Mouse (Mus musculus): ENCODE data around the gene Alg12. TPM values are rescaled to one million over a fixed set of nuclear protein-coding genes. Genes with fewer than 3 reads are reported as not detected.

Alg12 gene
- polyA plus RNA-seq, 1 experiment = 6.8 TPM

DNA sequence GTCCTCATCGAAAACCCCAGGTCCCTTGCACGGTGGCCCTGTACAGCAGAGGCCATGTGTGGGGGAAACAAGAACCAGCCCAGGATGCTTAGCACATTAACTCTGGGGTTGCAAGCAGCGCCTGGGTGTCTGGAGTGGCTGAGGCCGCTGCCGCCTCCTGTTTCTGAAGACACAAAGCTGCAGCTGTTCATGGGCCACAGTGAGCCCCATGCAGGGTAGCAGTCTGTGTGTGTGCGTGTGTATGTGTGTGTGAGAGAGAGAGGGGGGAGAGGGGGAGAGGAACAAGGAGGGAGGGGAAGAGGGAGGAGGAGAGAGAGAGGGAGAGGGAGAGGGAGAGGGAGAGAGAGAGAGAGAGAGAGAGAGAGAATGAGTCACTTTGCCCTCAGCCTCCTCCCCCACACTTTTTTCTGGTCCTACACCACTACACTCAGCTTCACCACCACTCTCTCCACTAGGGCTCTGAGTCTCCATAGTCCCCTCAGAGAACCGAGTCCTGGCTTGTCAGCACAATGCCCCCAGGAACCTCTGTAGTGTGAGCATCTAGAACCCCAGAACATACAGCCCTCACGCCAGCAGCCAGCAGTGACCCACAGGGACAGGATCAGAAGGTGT lies 24.5 kb upstream of the Alg12 start:
- TF ChIP-seq GATA1 (IDR thresholded peaks at IDR 0.05; ENCODE audit: borderline replicate concordance, low read length) (no peak), FLI1 (IDR thresholded peaks at IDR 0.05; ENCODE audit: low read length) (no peak)
- Histone ChIP-seq H3K9me3 (peaks cover 13% of the 10 kb centered on the region), H3K27me3 (replicated peaks) (peaks cover 90% of the 10 kb centered on the region), H3K36me3 (replicated peaks; ENCODE audit: low read length) (no peaks in the 10 kb centered on the region), H3K4me1 (peaks cover 28% of the 10 kb centered on the region), H3K4me3 (replicated peaks) (no peak overlapping the region)

GRCm38 (mm10) chr15:88842300-88842673 lies 23.2 kb upstream of the Alg12 start:
- TF ChIP-seq GATA1 (IDR thresholded peaks at IDR 0.05; ENCODE audit: borderline replicate concordance, low read length) (no peak), FLI1 (IDR thresholded peaks at IDR 0.05; ENCODE audit: low read length) (no peak)
- H3K9me3 ChIP-seq = peaks cover 13% of the 10 kb centered on the region
- H3K4me1 ChIP-seq = peaks cover 38% of the 10 kb centered on the region
- H3K36me3 ChIP-seq (replicated peaks; ENCODE audit: low read length) = no peaks in the 10 kb centered on the region
- H3K4me3 ChIP-seq (replicated peaks) = no peak overlapping the region
- H3K27me3 ChIP-seq (replicated peaks) = peaks cover 86% of the 10 kb centered on the region

- peaks cover 13% of the 10 kb centered on the region for H3K9me3 ChIP-seq
- H3K4me3 ChIP-seq (replicated peaks) = no peak overlapping the region
- H3K36me3 ChIP-seq (replicated peaks; ENCODE audit: low read length) = no peaks in the 10 kb centered on the region
- peaks cover 86% of the 10 kb centered on the region for H3K27me3 ChIP-seq (replicated peaks)
- TF ChIP-seq FLI1 (IDR thresholded peaks at IDR 0.05; ENCODE audit: low read length) (no peak), GATA1 (IDR thresholded peaks at IDR 0.05; ENCODE audit: borderline replicate concordance, low read length) (no peak)
- H3K4me1 ChIP-seq = peaks cover 41% of the 10 kb centered on the region
Measured at GRCm38 (mm10) chr15:88841580-88842299, 22.6 kb upstream of the Alg12 start.

GRCm38 (mm10) chr15:88841160-88841559 lies 22.0 kb upstream of the Alg12 start:
- Histone ChIP-seq H3K4me3 (replicated peaks) (no peak overlapping the region), H3K4me1 (peaks cover 41% of the 10 kb centered on the region), H3K9me3 (peaks cover 13% of the 10 kb centered on the region), H3K27me3 (replicated peaks) (peaks cover 86% of the 10 kb centered on the region), H3K36me3 (replicated peaks; ENCODE audit: low read length) (no peaks in the 10 kb centered on the region)
- TF ChIP-seq FLI1 (IDR thresholded peaks at IDR 0.05; ENCODE audit: low read length) = no peak

GRCm38 (mm10) chr15:88840126-88840525 lies 21.0 kb upstream of the Alg12 start:
- Histone ChIP-seq H3K9me3 (peaks cover 4% of the 10 kb centered on the region; the same call in 1 of the 2 replicates), H3K36me3 (replicated peaks; ENCODE audit: low read length) (no peaks in the 10 kb centered on the region), H3K27me3 (replicated peaks) (peaks cover 83% of the 10 kb centered on the region), H3K4me1 (peaks cover 36% of the 10 kb centered on the region), H3K4me3 (replicated peaks) (no peak overlapping the region)
- TF ChIP-seq FLI1 (IDR thresholded peaks at IDR 0.05; ENCODE audit: low read length) (no peak), GATA1 (IDR thresholded peaks at IDR 0.05; ENCODE audit: borderline replicate concordance, low read length) (no peak)

GRCm38 (mm10) chr15:88839271-88839670 lies 20.2 kb upstream of the Alg12 start:
- peaks cover 30% of the 10 kb centered on the region for H3K4me1 ChIP-seq

DNA sequence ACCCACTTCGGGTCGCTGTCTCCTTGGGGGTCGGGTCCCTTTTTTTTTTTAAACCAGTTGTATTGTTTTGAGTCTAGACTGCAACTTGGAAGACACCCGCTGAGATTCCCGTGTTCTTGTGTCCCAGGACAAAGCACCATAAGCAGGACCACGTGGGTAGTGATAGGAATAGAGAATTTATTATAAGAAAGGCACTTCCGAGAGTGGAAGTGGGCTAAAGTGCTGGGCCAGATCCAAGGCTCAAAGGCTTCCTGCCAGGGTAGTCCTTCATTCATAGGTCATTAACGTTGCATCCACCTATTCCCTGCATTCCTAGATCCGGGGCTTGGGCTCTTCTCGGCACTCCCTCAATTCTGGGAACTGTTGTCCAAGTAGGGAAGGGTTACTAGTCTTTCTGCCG lies 18.9 kb upstream of the Alg12 start:
- peak overlapping the region; percentile 89 for H3K4me3 ChIP-seq (replicated peaks)
- H3K36me3 ChIP-seq (replicated peaks; ENCODE audit: low read length) = no peaks in the 10 kb centered on the region
- H3K27me3 ChIP-seq (replicated peaks) = peaks cover 76% of the 10 kb centered on the region
- TF ChIP-seq FLI1 (IDR thresholded peaks at IDR 0.05; ENCODE audit: low read length) = no peak
- no peak for TF ChIP-seq GATA1 (IDR thresholded peaks at IDR 0.05; ENCODE audit: borderline replicate concordance, low read length)
- peaks cover 22% of the 10 kb centered on the region for H3K4me1 ChIP-seq
- H3K9me3 ChIP-seq = no peaks in the 10 kb centered on the region

More at GRCm38 (mm10) chr15:88839271-88839670, 20.2 kb upstream of the Alg12 start:
- TF ChIP-seq GATA1 (IDR thresholded peaks at IDR 0.05; ENCODE audit: borderline replicate concordance, low read length) (no peak), FLI1 (IDR thresholded peaks at IDR 0.05; ENCODE audit: low read length) (no peak)
- Histone ChIP-seq H3K36me3 (replicated peaks; ENCODE audit: low read length) (no peaks in the 10 kb centered on the region), H3K27me3 (replicated peaks) (peaks cover 82% of the 10 kb centered on the region), H3K4me3 (replicated peaks) (no peak overlapping the region), H3K9me3 (no peaks in the 10 kb centered on the region)

- Histone ChIP-seq H3K27me3 (replicated peaks) (peaks cover 77% of the 10 kb centered on the region), H3K4me3 (replicated peaks) (peak overlapping the region; percentile 89), H3K9me3 (no peaks in the 10 kb centered on the region), H3K4me1 (peaks cover 22% of the 10 kb centered on the region), H3K36me3 (replicated peaks; ENCODE audit: low read length) (no peaks in the 10 kb centered on the region)
- no peak for TF ChIP-seq FLI1 (IDR thresholded peaks at IDR 0.05; ENCODE audit: low read length)
- TF ChIP-seq GATA1 (IDR thresholded peaks at IDR 0.05; ENCODE audit: borderline replicate concordance, low read length) = no peak
Measured at GRCm38 (mm10) chr15:88837199-88837932, 18.2 kb upstream of the Alg12 start.

- Histone ChIP-seq H3K9me3 (no peaks in the 10 kb centered on the region), H3K4me1 (peaks cover 20% of the 10 kb centered on the region), H3K36me3 (replicated peaks; ENCODE audit: low read length) (no peaks in the 10 kb centered on the region), H3K4me3 (replicated peaks) (no peak overlapping the region), H3K27me3 (replicated peaks) (peaks cover 77% of the 10 kb centered on the region)
- no peak for TF ChIP-seq GATA1 (IDR thresholded peaks at IDR 0.05; ENCODE audit: borderline replicate concordance, low read length)
- no peak for TF ChIP-seq FLI1 (IDR thresholded peaks at IDR 0.05; ENCODE audit: low read length)
Measured at GRCm38 (mm10) chr15:88836571-88836970, 17.5 kb upstream of the Alg12 start.

- Histone ChIP-seq H3K4me1 (peaks cover 20% of the 10 kb centered on the region), H3K36me3 (replicated peaks; ENCODE audit: low read length) (no peaks in the 10 kb centered on the region), H3K9me3 (no peaks in the 10 kb centered on the region), H3K4me3 (replicated peaks) (no peak overlapping the region), H3K27me3 (replicated peaks) (peaks cover 79% of the 10 kb centered on the region)
- TF ChIP-seq FLI1 (IDR thresholded peaks at IDR 0.05; ENCODE audit: low read length) = no peak
- no peak for TF ChIP-seq GATA1 (IDR thresholded peaks at IDR 0.05; ENCODE audit: borderline replicate concordance, low read length)
Measured at GRCm38 (mm10) chr15:88836031-88836430, 16.9 kb upstream of the Alg12 start.
